Mouse (Mus musculus): ENCODE data around the gene Gab1. TPM values are rescaled to one million over a fixed set of nuclear protein-coding genes. Genes with fewer than 3 reads are reported as not detected.
A peak's percentile ranks its signal among the peaks of the same experiment; 100 is the strongest.

Gene Gab1
- 12.5 and 18.4 TPM in 2 replicates for polyA plus RNA-seq (2014; fragmentation: Nextera tagmentation; extraction: Ambion mirVana)

DNA sequence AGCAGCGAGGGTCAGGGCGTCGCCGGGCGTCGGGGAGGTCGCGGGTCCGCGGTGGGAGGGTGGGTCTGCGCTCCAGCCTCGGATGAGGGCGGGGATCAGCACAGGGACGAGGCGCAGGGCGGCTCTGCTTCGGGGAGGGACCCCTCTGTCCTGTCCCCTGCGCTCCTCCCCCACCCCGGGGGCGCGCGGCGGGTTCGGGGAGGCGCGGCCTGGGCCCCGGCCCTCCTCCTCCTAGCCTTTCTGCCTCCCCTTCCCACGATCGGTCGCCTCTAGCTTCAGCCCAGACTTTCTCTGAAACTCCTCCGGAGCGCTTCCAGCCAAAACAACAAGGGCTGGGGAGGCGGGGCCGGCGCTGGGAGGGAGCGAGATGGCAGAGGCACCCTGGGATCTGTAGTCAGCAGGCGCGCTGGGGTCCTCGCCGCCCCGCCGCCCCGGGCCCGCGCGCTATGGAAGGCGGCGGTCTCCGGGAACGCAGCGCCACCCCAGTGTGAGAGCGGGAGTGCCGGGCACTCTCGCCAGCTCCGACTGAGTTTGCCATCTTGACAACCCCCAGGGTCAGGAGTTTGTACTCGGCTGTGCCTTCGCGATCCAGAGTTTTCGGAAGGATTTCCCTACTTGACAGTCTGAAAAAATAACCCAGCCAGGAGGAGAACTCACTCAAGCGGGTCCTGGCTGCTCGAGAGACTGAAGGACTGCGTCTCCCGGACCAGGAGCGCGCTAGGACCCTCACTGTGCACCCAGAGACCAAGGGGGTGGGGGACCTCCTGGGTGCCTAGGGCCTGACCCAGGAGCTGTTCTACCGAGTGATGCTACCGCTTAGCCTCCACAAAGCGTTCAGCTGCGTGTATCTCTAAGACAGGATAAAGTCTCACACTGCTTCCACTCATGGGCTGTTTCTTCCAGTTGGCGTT is at the start of gene Gab1:
Gene Gab1, minus strand, starts transcription at position 324 of the 911 bp plus-strand sequence.
- H3K9me3 ChIP-seq (ENCODE audit: control insufficient read depth, low read length), result no peaks in the 10 kb centered on the region
- H3K4me3 ChIP-seq (ENCODE audit: low read depth, low read length), result peak within 1 kb of the TSS; percentile 61
- ATAC-seq (ENCODE audit: low read depth), result peak; percentile 98
- no peaks in the 10 kb centered on the region for H3K27me3 ChIP-seq (ENCODE audit: control insufficient read depth, insufficient read depth, low read length)
- no peaks in the 10 kb centered on the region for H3K36me3 ChIP-seq (ENCODE audit: control insufficient read depth, insufficient read depth, low read length)
- peaks cover 3% of the 10 kb centered on the region; the same call in 1 of the 2 replicates for H3K4me1 ChIP-seq (ENCODE audit: control insufficient read depth, insufficient read depth, low read length)
- H3K27ac ChIP-seq (ENCODE audit: low read depth, low read length), result peak within 1 kb of the TSS; percentile 83
- peak within 1 kb of the TSS; percentile 69 for H3K4me2 ChIP-seq (ENCODE audit: low read depth, low read length)
- WGBS, result under 1% methylated on average over 67 of the region's 70 CpGs
- peak within 1 kb of the TSS; percentile 70 for H3K9ac ChIP-seq (replicated peaks; ENCODE audit: low read depth, low read length)

DNA sequence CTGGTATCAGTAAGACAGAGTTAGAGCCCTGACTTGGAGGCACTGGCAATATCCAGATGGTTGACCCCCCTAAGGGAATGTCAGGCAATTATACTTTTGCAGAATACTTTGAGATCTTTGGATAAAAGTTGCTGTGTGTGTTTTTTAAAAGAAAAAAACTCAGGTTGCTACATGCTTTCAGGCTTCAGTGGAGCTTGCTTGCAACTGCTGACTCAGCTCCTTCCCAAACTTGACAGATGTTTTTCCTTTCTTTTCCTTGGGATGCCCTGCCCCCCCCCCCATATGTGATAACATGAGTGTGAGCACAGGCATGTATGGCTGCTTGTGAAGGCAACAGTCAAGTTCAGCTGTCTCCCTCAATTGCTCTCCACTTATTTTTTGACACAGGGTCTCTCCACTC is 48.5 kb upstream of the Gab1 start:
- Histone ChIP-seq H3K4me1 (ENCODE audit: control insufficient read depth, insufficient read depth, low read length) (no peaks in the 10 kb centered on the region), H3K4me2 (ENCODE audit: low read depth, low read length) (no peak overlapping the region), H3K36me3 (ENCODE audit: control insufficient read depth, insufficient read depth, low read length) (no peaks in the 10 kb centered on the region), H3K27ac (ENCODE audit: low read depth, low read length) (no peak overlapping the region), H3K9me3 (ENCODE audit: control insufficient read depth, low read length) (no peaks in the 10 kb centered on the region), H3K9ac (replicated peaks; ENCODE audit: low read depth, low read length) (no peak overlapping the region), H3K27me3 (ENCODE audit: control insufficient read depth, insufficient read depth, low read length) (no peaks in the 10 kb centered on the region), H3K4me3 (ENCODE audit: low read depth, low read length) (no peak overlapping the region)
- no peak for ATAC-seq (ENCODE audit: low read depth)

DNA sequence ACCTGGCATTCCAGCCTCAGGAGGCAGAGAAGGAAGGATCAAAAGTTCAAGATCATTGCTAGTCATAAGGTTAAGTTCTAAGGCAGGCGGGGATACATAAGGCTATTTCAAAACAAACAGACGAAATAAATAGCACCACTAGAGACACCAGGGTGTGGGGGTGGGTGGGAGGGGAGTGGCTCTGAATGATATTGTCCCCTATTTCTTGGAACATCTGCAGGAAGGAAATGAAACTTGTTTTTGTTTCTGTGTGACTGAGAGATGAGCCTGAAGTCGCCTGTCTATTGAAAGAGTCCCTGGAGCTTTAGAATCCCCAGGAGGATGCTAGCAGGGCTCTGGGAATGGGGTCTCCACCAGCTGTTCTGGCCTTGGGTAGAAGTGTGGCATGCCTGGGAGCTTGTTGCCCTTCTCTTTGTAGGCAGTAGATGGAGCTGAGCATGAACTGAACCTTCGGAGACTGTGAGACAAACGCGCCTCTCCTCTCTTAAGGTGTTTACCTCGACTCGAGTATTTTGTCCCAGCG is 43.5 kb upstream of the Gab1 start:
- no peak overlapping the region for H3K27ac ChIP-seq (ENCODE audit: low read depth, low read length)
- H3K36me3 ChIP-seq (ENCODE audit: control insufficient read depth, insufficient read depth, low read length), result no peaks in the 10 kb centered on the region
- 81% methylated on average over 9 of the region's 9 CpGs for WGBS
- no peak overlapping the region for H3K4me2 ChIP-seq (ENCODE audit: low read depth, low read length)
- H3K27me3 ChIP-seq (ENCODE audit: control insufficient read depth, insufficient read depth, low read length), result no peaks in the 10 kb centered on the region
- no peaks in the 10 kb centered on the region for H3K9me3 ChIP-seq (ENCODE audit: control insufficient read depth, low read length)
- H3K9ac ChIP-seq (replicated peaks; ENCODE audit: low read depth, low read length), result no peak overlapping the region
- H3K4me3 ChIP-seq (ENCODE audit: low read depth, low read length), result no peak overlapping the region
- ATAC-seq (ENCODE audit: low read depth), result no peak
- peaks cover 3% of the 10 kb centered on the region; the same call in 1 of the 2 replicates for H3K4me1 ChIP-seq (ENCODE audit: control insufficient read depth, insufficient read depth, low read length)

DNA sequence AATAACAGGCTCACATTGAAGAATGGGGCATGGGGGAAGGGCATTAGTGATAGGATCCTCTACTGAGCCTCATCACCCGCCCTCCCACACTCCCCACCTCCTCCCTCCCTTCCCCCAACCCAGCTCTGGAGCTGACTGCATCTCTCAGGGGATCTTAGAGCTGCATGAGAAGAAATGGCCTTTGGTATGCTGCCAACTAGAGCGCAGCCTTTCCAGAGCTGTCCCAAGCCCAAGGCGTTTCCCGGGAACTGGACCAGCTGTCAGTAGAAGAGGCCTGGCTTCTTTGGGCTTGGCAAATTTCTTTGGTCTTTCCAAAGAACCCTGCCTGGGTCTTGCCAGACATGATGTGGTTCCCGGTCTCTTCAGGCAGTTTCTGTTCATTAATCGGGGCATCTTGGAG is 42.3 kb upstream of the Gab1 start:
- Histone ChIP-seq H3K4me3 (ENCODE audit: low read depth, low read length) (no peak overlapping the region), H3K4me1 (ENCODE audit: control insufficient read depth, insufficient read depth, low read length) (peaks cover 3% of the 10 kb centered on the region; the same call in 1 of the 2 replicates), H3K9me3 (ENCODE audit: control insufficient read depth, low read length) (no peaks in the 10 kb centered on the region), H3K27me3 (ENCODE audit: control insufficient read depth, insufficient read depth, low read length) (no peaks in the 10 kb centered on the region), H3K4me2 (ENCODE audit: low read depth, low read length) (no peak overlapping the region), H3K27ac (ENCODE audit: low read depth, low read length) (no peak overlapping the region), H3K9ac (replicated peaks; ENCODE audit: low read depth, low read length) (no peak overlapping the region), H3K36me3 (ENCODE audit: control insufficient read depth, insufficient read depth, low read length) (no peaks in the 10 kb centered on the region)
- peak; percentile 83; the same call in 1 of the 2 replicates for ATAC-seq (ENCODE audit: low read depth)
- WGBS, result 41% methylated on average over 6 of the region's 6 CpGs

DNA sequence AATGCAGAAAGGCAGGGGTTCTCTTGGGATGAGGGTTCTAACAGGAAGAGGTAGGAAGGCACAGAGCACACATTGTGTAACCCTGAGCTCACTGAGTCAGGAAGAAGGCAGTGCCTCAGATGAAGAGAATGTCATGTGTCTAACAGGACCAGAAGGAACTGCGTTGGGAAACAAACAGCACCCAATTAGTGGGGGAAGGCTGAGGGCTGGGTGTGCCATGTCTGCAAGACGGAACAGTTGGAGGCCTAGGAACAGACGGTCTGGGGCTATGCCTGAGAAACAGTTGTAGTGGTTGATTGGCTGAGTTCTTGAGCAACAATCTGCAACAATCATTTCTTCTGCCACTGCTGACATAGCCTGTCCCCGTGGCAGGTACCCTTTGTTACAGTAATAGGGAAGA is 38.8 kb upstream of the Gab1 start:
- no peak for ATAC-seq (ENCODE audit: low read depth)
- Histone ChIP-seq H3K4me2 (ENCODE audit: low read depth, low read length) (no peak overlapping the region), H3K27me3 (ENCODE audit: control insufficient read depth, insufficient read depth, low read length) (no peaks in the 10 kb centered on the region), H3K9me3 (ENCODE audit: control insufficient read depth, low read length) (no peaks in the 10 kb centered on the region), H3K27ac (ENCODE audit: low read depth, low read length) (no peak overlapping the region), H3K36me3 (ENCODE audit: control insufficient read depth, insufficient read depth, low read length) (no peaks in the 10 kb centered on the region), H3K4me3 (ENCODE audit: low read depth, low read length) (no peak overlapping the region), H3K9ac (replicated peaks; ENCODE audit: low read depth, low read length) (no peak overlapping the region), H3K4me1 (ENCODE audit: control insufficient read depth, insufficient read depth, low read length) (peaks cover 3% of the 10 kb centered on the region; the same call in 1 of the 2 replicates)
- WGBS, result 83% methylated on average over 4 of the region's 4 CpGs

DNA sequence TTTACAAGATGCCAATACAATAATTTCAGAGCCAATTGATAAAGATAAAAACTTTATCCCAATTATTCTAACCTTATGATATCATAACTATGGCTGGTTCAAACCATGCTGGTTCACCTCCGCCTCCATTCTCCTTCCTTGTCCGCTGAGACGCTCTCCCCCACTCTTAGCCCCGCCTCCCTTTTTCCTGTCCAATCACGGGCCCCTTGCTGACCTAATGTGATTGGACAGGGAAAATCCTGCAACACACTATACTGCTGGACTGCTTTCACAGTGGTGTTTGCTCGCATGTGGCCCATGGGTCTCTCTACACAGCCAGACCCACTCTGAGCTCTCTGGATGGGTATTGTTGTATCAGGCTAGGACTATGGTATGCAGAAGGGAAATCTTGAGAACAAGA is 38.2 kb upstream of the Gab1 start:
- Histone ChIP-seq H3K4me3 (ENCODE audit: low read depth, low read length) (no peak overlapping the region), H3K36me3 (ENCODE audit: control insufficient read depth, insufficient read depth, low read length) (no peaks in the 10 kb centered on the region), H3K9me3 (ENCODE audit: control insufficient read depth, low read length) (no peaks in the 10 kb centered on the region), H3K27me3 (ENCODE audit: control insufficient read depth, insufficient read depth, low read length) (no peaks in the 10 kb centered on the region), H3K4me2 (ENCODE audit: low read depth, low read length) (no peak overlapping the region), H3K4me1 (ENCODE audit: control insufficient read depth, insufficient read depth, low read length) (peaks cover 3% of the 10 kb centered on the region; the same call in 1 of the 2 replicates), H3K27ac (ENCODE audit: low read depth, low read length) (no peak overlapping the region), H3K9ac (replicated peaks; ENCODE audit: low read depth, low read length) (no peak overlapping the region)
- ATAC-seq (ENCODE audit: low read depth), result no peak
- WGBS, result 96% methylated on average over 6 of the region's 6 CpGs

DNA sequence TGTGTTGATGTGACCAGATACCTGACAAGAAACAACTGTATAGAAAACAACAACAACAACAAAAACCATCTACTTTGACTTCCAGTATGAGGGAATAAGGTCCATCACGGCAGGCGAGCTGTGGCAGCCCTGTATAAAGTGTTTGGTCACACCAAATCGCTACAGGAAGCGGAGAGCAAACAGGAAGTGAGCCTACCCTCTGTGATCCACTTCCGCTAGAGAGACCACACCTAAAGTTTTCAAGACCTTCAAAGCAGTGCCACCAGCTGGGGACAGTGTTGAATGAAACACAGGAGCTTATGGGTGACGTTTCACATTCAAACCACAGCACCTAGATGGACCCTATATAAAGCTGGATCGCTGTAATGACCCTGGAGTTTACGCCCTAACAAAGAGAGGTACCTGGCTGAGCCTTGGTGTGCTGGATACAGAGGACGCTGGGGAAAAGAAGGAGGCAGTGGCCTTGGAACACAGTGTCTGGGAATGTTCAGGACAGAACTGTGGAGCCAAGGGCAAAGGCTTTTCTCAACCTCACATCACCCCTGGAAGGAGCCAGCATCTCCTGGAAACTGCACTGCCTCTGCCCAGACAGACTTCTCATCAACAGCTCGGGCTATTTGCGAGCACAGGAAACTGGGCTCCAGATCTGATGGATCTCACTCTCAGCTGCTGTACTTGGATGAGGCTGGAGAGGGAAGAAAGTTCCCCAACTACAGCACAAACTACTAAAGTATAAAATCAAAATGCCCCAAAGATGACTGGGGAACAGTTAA is 36.3 kb upstream of the Gab1 start:
- H3K4me3 ChIP-seq (ENCODE audit: low read depth, low read length), result no peak overlapping the region
- no peaks in the 10 kb centered on the region for H3K36me3 ChIP-seq (ENCODE audit: control insufficient read depth, insufficient read depth, low read length)
- H3K27ac ChIP-seq (ENCODE audit: low read depth, low read length), result no peak overlapping the region
- no peaks in the 10 kb centered on the region for H3K9me3 ChIP-seq (ENCODE audit: control insufficient read depth, low read length)
- no peaks in the 10 kb centered on the region for H3K4me1 ChIP-seq (ENCODE audit: control insufficient read depth, insufficient read depth, low read length)
- no peaks in the 10 kb centered on the region for H3K27me3 ChIP-seq (ENCODE audit: control insufficient read depth, insufficient read depth, low read length)
- ATAC-seq (ENCODE audit: low read depth), result no peak
- no peak overlapping the region for H3K9ac ChIP-seq (replicated peaks; ENCODE audit: low read depth, low read length)
- WGBS, result 84% methylated on average over 11 of the region's 11 CpGs
- H3K4me2 ChIP-seq (ENCODE audit: low read depth, low read length), result no peak overlapping the region

DNA sequence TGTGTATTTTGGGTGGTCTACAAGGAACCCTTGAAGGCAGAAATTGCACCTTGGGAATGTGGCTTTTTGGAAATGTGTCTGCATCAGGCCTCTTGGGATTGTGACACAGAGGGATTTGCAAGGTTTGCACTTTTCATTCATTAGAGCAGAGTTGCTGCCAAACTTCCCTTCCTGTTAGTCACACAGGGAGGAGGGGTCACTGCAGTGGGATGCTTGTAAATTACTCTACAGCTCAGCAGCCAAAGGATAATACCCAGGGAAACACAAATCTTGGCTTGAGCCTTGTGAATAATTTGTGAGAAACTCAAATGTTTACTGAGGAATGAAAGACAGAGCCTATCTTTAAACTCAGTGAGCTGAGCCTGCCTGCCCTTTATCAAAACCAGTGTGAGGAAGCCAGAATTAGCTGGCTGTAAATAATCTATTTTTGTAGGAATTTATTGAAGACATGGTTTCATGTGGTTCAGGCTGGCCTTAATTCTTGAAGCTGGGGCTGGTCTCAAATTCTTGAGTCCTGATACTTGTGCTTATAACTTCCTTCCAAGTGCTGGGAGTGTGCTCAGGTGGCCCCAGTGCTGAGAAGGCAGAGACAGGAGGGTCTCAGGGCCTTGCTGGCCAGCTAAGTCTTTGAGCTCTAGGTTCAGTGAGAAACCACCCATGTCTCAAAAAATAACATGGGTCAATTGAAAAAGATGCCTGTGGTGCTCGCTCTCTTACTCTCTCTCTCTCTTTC is 32.9 kb upstream of the Gab1 start:
- Histone ChIP-seq H3K4me2 (ENCODE audit: low read depth, low read length) (no peak overlapping the region), H3K36me3 (ENCODE audit: control insufficient read depth, insufficient read depth, low read length) (no peaks in the 10 kb centered on the region), H3K4me1 (ENCODE audit: control insufficient read depth, insufficient read depth, low read length) (no peaks in the 10 kb centered on the region), H3K27me3 (ENCODE audit: control insufficient read depth, insufficient read depth, low read length) (no peaks in the 10 kb centered on the region), H3K4me3 (ENCODE audit: low read depth, low read length) (no peak overlapping the region), H3K9ac (replicated peaks; ENCODE audit: low read depth, low read length) (no peak overlapping the region), H3K27ac (ENCODE audit: low read depth, low read length) (peak overlapping the region; percentile 23; the same call in 1 of the 2 replicates), H3K9me3 (ENCODE audit: control insufficient read depth, low read length) (no peaks in the 10 kb centered on the region)
- WGBS, result 100% methylated on average over 1 of the region's 1 CpGs
- peak; percentile 81; the same call in 1 of the 2 replicates for ATAC-seq (ENCODE audit: low read depth)

Data from neural tube, embryonic 14.5 days (tissue).